Mouse (Mus musculus) brain, embryonic 14.5 days (tissue): ENCODE data around the gene Slu7.

Experiments
- CTCF ChIP-seq: fragments of 200-500 bp; IDR thresholded peaks from 2 replicates; pipeline ENCODE4 v1.5.1; 2012; ENCODE audit warnings: inconsistent platforms, mild to moderate bottlenecking, moderate library complexity, borderline replicate concordance; ENCODE audit not compliant: insufficient read depth, insufficient read length; ENCODE audit errors: extremely low read depth
- POLR2A ChIP-seq: fragments of 200-500 bp; IDR thresholded peaks from 2 replicates; pipeline ENCODE4 v1.6.1; 2012; ENCODE audit warnings: mild to moderate bottlenecking, inconsistent platforms, borderline replicate concordance; ENCODE audit not compliant: poor library complexity, insufficient read depth, insufficient read length, severe bottlenecking; ENCODE audit errors: extremely low read depth

- TF ChIP-seq CTCF (no peak), POLR2A (no peak)
Measured at GRCm38 (mm10) chr11:43433254-43434023, at the start of gene Slu7.
